ENCODE assay signal across 14 mouse cellular contexts in genomic region chr2:106461973-106462637, GRCm38 (mm10).
DNase-seq lines count a peak whose midpoint lies in the region; ATAC-seq and TF ChIP-seq lines count a peak whose summit lies in the region.
"Had no signal": no experiment of that assay in that cellular context is flagged by ENCODE, and none has a peak within 500 bp of the region (broad histone marks: within the 10 kb centered on the region; RNA-seq: fewer than 3 reads in every experiment).

No protein-coding gene starts in this region.

- ATAC-seq in heart, embryonic 12.5 days (ENCODE audit: insufficient number of reproducible peaks, low FRiP score) = peak; percentile 46; the same call in 1 of the 2 replicates
- no peak for ATAC-seq in kidney, embryonic 15.5 days (replicated peaks; ENCODE audit: low FRiP score)
- ATAC-seq: intestine, postnatal 0 days had no signal

- no peak for TF ChIP-seq CTCF in brain, embryonic 14.5 days (IDR thresholded peaks at IDR 0.05; ENCODE audit: borderline replicate concordance, extremely low read depth, insufficient read depth, insufficient read length)

- whole genome bisulfite sequencing in heart, embryonic 12.5 days = 16% methylated on average over 12 of the region's 12 CpGs
- WGBS in embryonic facial prominence, embryonic 10.5 days = 42% methylated on average over 12 of the region's 12 CpGs
- whole genome bisulfite sequencing in hindbrain, embryonic 10.5 days = 71% methylated on average over 12 of the region's 12 CpGs
- 44% methylated on average over 12 of the region's 12 CpGs for WGBS in kidney, embryonic 15.5 days

- no peaks in the 10 kb centered on the region for H3K27me3 ChIP-seq in heart, embryonic 12.5 days (replicated peaks)
- 0 out of 2 replicates have a peak, but pooled peaks cover 4% of the 10 kb centered on the region for H3K27me3 ChIP-seq in embryonic facial prominence, embryonic 10.5 days (replicated peaks; ENCODE audit: low read depth, poor library complexity, severe bottlenecking)
- no peaks in the 10 kb centered on the region; the same call in 1 of the 2 replicates for H3K27me3 ChIP-seq in hindbrain, embryonic 10.5 days (ENCODE audit: insufficient read depth, poor library complexity, severe bottlenecking)
- H3K27me3 ChIP-seq in kidney, embryonic 15.5 days = no peaks in the 10 kb centered on the region
- H3K27me3 ChIP-seq: liver, embryonic 15.5 days had no signal

- H3K4me2 ChIP-seq in heart, embryonic 12.5 days = peak overlapping the region; percentile 51
- H3K4me2 ChIP-seq in kidney, embryonic 15.5 days = no peak overlapping the region
- H3K4me2 ChIP-seq: liver, embryonic 15.5 days had no signal

- no peaks in the 10 kb centered on the region for H3K36me3 ChIP-seq in heart, embryonic 12.5 days
- no peaks in the 10 kb centered on the region for H3K36me3 ChIP-seq in embryonic facial prominence, embryonic 10.5 days (replicated peaks)
- H3K36me3 ChIP-seq in hindbrain, embryonic 10.5 days = no peaks in the 10 kb centered on the region
- H3K36me3 ChIP-seq in kidney, embryonic 15.5 days = no peaks in the 10 kb centered on the region
- H3K36me3 ChIP-seq: G1E; liver, embryonic 15.5 days had no signal

- H3K9ac ChIP-seq in heart, embryonic 12.5 days = no peak overlapping the region
- no peak overlapping the region for H3K9ac ChIP-seq in kidney, embryonic 15.5 days
- H3K9ac ChIP-seq: liver, embryonic 15.5 days had no signal

- no peaks in the 10 kb centered on the region for H3K9me3 ChIP-seq in heart, embryonic 12.5 days (replicated peaks)
- no peaks in the 10 kb centered on the region for H3K9me3 ChIP-seq in embryonic facial prominence, embryonic 10.5 days
- H3K9me3 ChIP-seq in hindbrain, embryonic 10.5 days = no peaks in the 10 kb centered on the region
- no peaks in the 10 kb centered on the region for H3K9me3 ChIP-seq in kidney, embryonic 15.5 days (replicated peaks)
- H3K9me3 ChIP-seq: liver, embryonic 15.5 days had no signal

- intact Hi-C loops in heart, postnatal 14 days (cut with DNase I) = no loop called here

- TF ChIP-seq POLR2A in brain, embryonic 14.5 days (IDR thresholded peaks at IDR 0.05; ENCODE audit: borderline replicate concordance, extremely low read depth, insufficient read depth, insufficient read length, poor library complexity, severe bottlenecking) = no peak

- peaks cover 28% of the 10 kb centered on the region for H3K4me1 ChIP-seq in heart, embryonic 12.5 days (replicated peaks)
- peaks cover 36% of the 10 kb centered on the region for H3K4me1 ChIP-seq in embryonic facial prominence, embryonic 10.5 days
- peaks cover 10% of the 10 kb centered on the region; the same call in 1 of the 2 replicates for H3K4me1 ChIP-seq in hindbrain, embryonic 10.5 days (replicated peaks)
- no peaks in the 10 kb centered on the region for H3K4me1 ChIP-seq in kidney, embryonic 15.5 days
- H3K4me1 ChIP-seq: liver, embryonic 15.5 days had no signal

- peak overlapping the region; percentile 71 for H3K27ac ChIP-seq in heart, embryonic 12.5 days (ENCODE audit: poor library complexity, severe bottlenecking)
- peak overlapping the region; percentile 75 for H3K27ac ChIP-seq in embryonic facial prominence, embryonic 10.5 days (replicated peaks)
- no peak overlapping the region for H3K27ac ChIP-seq in hindbrain, embryonic 10.5 days
- no peak overlapping the region for H3K27ac ChIP-seq in kidney, embryonic 15.5 days
- H3K27ac ChIP-seq: liver, embryonic 15.5 days had no signal

- DNase-seq in heart, postnatal 14 days = no peak
- peak; percentile 71 for DNase-seq in brain, embryonic 14.5 days (ENCODE audit: low read depth)
- DNase-seq in embryonic facial prominence, embryonic 10.5 days (ENCODE audit: low spot score) = peak; percentile 70
- DNase-seq in mesoderm, embryonic 11.5 days (ENCODE audit: low read depth, low spot score) = peak; percentile 34
- no peak for DNase-seq in hindbrain, embryonic 10.5 days (ENCODE audit: low spot score)
- DNase-seq: cerebellum, adult 11 months; gastrocnemius, postnatal 14 days; kidney, postnatal 14 days; right cerebral cortex, postnatal 14 days had no signal

- H3K4me3 ChIP-seq in heart, embryonic 12.5 days = no peak overlapping the region
- no peak overlapping the region; the same call in 1 of the 2 replicates for H3K4me3 ChIP-seq in embryonic facial prominence, embryonic 10.5 days
- H3K4me3 ChIP-seq in hindbrain, embryonic 10.5 days = no peak overlapping the region
- no peak overlapping the region for H3K4me3 ChIP-seq in kidney, embryonic 15.5 days (replicated peaks)
- H3K4me3 ChIP-seq: liver, embryonic 15.5 days had no signal

Comparison
In these comparisons a context has a peak if more than half of its experiments do, and no peak if none do; other contexts are left out.
1. H3K27ac ChIP-seq: peak in heart, embryonic 12.5 days (single experiment) and embryonic facial prominence, embryonic 10.5 days (single experiment); none in hindbrain, embryonic 10.5 days (single experiment) and kidney, embryonic 15.5 days (single experiment).
2. DNase-seq: peak in brain, embryonic 14.5 days (single experiment), embryonic facial prominence, embryonic 10.5 days (single experiment) and mesoderm, embryonic 11.5 days (single experiment); none in heart, postnatal 14 days (0 of 2) and hindbrain, embryonic 10.5 days (single experiment).